In the genomic region with DNA sequence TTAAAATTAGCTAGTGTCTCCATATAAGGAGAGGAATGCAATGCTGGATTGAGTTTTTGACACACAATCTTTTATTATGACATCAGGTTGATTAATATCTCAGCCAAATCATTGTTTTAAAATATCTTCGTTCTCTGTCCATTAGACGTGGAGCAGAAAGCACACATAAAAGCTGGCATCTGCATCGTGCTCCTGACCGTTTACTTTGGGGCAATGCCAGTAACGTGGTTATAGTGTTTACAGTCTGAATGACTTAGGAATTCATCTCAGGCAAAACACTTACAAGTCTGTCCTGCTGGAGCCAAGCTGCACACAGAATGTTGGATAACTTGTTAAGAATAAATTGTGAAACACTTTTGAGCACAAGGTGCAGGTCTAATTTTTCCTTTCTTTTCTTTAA, we compare ENCODE assay signal across 12 mouse cellular contexts.
DNase-seq lines count a peak whose midpoint lies in the region; ATAC-seq and TF ChIP-seq lines count a peak whose summit lies in the region.
"Had no signal": no experiment of that assay in that cellular context is flagged by ENCODE, and none has a peak within 500 bp of the region (broad histone marks: within the 10 kb centered on the region; RNA-seq: fewer than 3 reads in every experiment).

No protein-coding gene starts in this region.

- DNase-seq in adrenal gland, postnatal 10 days, result peak; percentile 29
- DNase-seq in adrenal gland, adult 18-20 months (ENCODE audit: low spot score in 2 of 2), result no peak
- peak; percentile 66 for DNase-seq in kidney, adult 2 months
- DNase-seq in lung, postnatal 10 days, result peak; percentile 86
- no peak for DNase-seq in B cell, adult 2 months
- DNase-seq in gastrocnemius, adult 18-20 months (ENCODE audit: low spot score), result no peak
- DNase-seq: thymus, postnatal 14 days had no signal

- whole genome bisulfite sequencing in kidney, adult 2 months, result 13% methylated on average over 5 of the region's 5 CpGs
- WGBS in kidney, embryonic 15.5 days, result 40% methylated on average over 5 of the region's 5 CpGs
- 32% methylated on average over 5 of the region's 5 CpGs for WGBS in intestine, embryonic 16.5 days

- H3K4me1 ChIP-seq in kidney, adult 2 months (ENCODE audit: control insufficient read depth, insufficient read depth, low read length), result no peaks in the 10 kb centered on the region
- 0 out of 2 replicates have a peak, but pooled peaks cover 3% of the 10 kb centered on the region for H3K4me1 ChIP-seq in kidney, embryonic 15.5 days
- H3K4me1 ChIP-seq in intestine, embryonic 16.5 days (ENCODE audit: control insufficient read depth, insufficient read depth, low read length), result no peaks in the 10 kb centered on the region
- H3K4me1 ChIP-seq: forebrain, embryonic 12.5 days; neural tube, embryonic 13.5 days had no signal

- no peak for TF ChIP-seq POLR2A in kidney, adult 2 months (IDR thresholded peaks at IDR 0.05; ENCODE audit: low read depth, low read length)

- no peak overlapping the region for H3K9ac ChIP-seq in kidney, embryonic 15.5 days
- no peak overlapping the region for H3K9ac ChIP-seq in intestine, embryonic 16.5 days (ENCODE audit: low read depth, low read length)
- H3K9ac ChIP-seq: forebrain, embryonic 12.5 days; neural tube, embryonic 13.5 days had no signal

- H3K27me3 ChIP-seq in kidney, adult 2 months (replicated peaks; ENCODE audit: control insufficient read depth, insufficient read depth, low read length), result no peaks in the 10 kb centered on the region
- H3K27me3 ChIP-seq in kidney, embryonic 15.5 days, result no peaks in the 10 kb centered on the region
- no peaks in the 10 kb centered on the region for H3K27me3 ChIP-seq in intestine, embryonic 16.5 days (replicated peaks; ENCODE audit: control insufficient read depth, insufficient read depth, low read length)
- H3K27me3 ChIP-seq: forebrain, embryonic 12.5 days; neural tube, embryonic 13.5 days had no signal

- no peak overlapping the region for H3K4me3 ChIP-seq in kidney, adult 2 months (ENCODE audit: insufficient read depth, low read depth, low read length)
- no peak overlapping the region for H3K4me3 ChIP-seq in kidney, embryonic 15.5 days (replicated peaks)
- H3K4me3 ChIP-seq in intestine, embryonic 16.5 days (ENCODE audit: low read length), result no peak overlapping the region
- H3K4me3 ChIP-seq: forebrain, embryonic 12.5 days; heart, adult 2 months; neural tube, embryonic 13.5 days had no signal

- no peaks in the 10 kb centered on the region for H3K36me3 ChIP-seq in kidney, adult 2 months (ENCODE audit: control insufficient read depth, insufficient read depth, low read length)
- no peaks in the 10 kb centered on the region for H3K36me3 ChIP-seq in kidney, embryonic 15.5 days
- H3K36me3 ChIP-seq in intestine, embryonic 16.5 days (ENCODE audit: control insufficient read depth, insufficient read depth, low read length), result no peaks in the 10 kb centered on the region
- H3K36me3 ChIP-seq: forebrain, embryonic 12.5 days; neural tube, embryonic 13.5 days had no signal

- no peak for ATAC-seq in kidney, embryonic 15.5 days (replicated peaks; ENCODE audit: low FRiP score)
- ATAC-seq in intestine, embryonic 16.5 days, result 0 out of 2 replicates have a peak, but pooled peaks have one; percentile 40

- no peak for TF ChIP-seq CTCF in kidney, adult 2 months (conservative IDR thresholded peaks at IDR 0.05; ENCODE audit: insufficient read depth, insufficient read length, low read depth, low read length)

- no peaks in the 10 kb centered on the region for H3K9me3 ChIP-seq in kidney, embryonic 15.5 days (replicated peaks)
- H3K9me3 ChIP-seq in intestine, embryonic 16.5 days (ENCODE audit: control insufficient read depth, low read length), result no peaks in the 10 kb centered on the region
- H3K9me3 ChIP-seq: forebrain, embryonic 12.5 days; neural tube, embryonic 13.5 days had no signal

- no peak overlapping the region for H3K27ac ChIP-seq in kidney, adult 2 months (ENCODE audit: insufficient read depth, low read depth, low read length)
- no peak overlapping the region for H3K27ac ChIP-seq in kidney, embryonic 15.5 days
- H3K27ac ChIP-seq in intestine, embryonic 16.5 days (ENCODE audit: low read length), result no peak overlapping the region
- H3K27ac ChIP-seq: forebrain, embryonic 12.5 days; heart, adult 2 months; neural tube, embryonic 13.5 days had no signal

- no peak overlapping the region for H3K4me2 ChIP-seq in kidney, embryonic 15.5 days
- no peak overlapping the region for H3K4me2 ChIP-seq in intestine, embryonic 16.5 days (ENCODE audit: low read depth, low read length)
- H3K4me2 ChIP-seq: forebrain, embryonic 12.5 days; neural tube, embryonic 13.5 days had no signal

Comparison
In these comparisons a context has a peak if more than half of its experiments do, and no peak if none do; other contexts are left out.
1. DNase-seq: peak in adrenal gland, postnatal 10 days (single experiment), kidney, adult 2 months (single experiment) and lung, postnatal 10 days (single experiment); none in adrenal gland, adult 18-20 months (0 of 2), B cell, adult 2 months (0 of 2) and gastrocnemius, adult 18-20 months (single experiment).